Mouse (Mus musculus) brain, embryonic 14.5 days (tissue): ENCODE measurements around the gene Hbq1b. TPM values are rescaled to one million over a fixed set of nuclear protein-coding genes. Genes with fewer than 3 reads are reported as not detected.

ENCODE experiments used
- DNase-seq: peaks from one replicate; pipeline ENCODE4 v3.0.0-alpha.2; 2011; ENCODE audit warnings: low read depth
- CTCF ChIP-seq: fragments of 200-500 bp; IDR thresholded peaks from 2 replicates; pipeline ENCODE4 v1.5.1; 2012; ENCODE audit warnings: inconsistent platforms, mild to moderate bottlenecking, moderate library complexity, borderline replicate concordance; ENCODE audit not compliant: insufficient read depth, insufficient read length; ENCODE audit errors: extremely low read depth
- POLR2A ChIP-seq: fragments of 200-500 bp; IDR thresholded peaks from 2 replicates; pipeline ENCODE4 v1.6.1; 2012; ENCODE audit warnings: mild to moderate bottlenecking, inconsistent platforms, borderline replicate concordance; ENCODE audit not compliant: poor library complexity, insufficient read depth, insufficient read length, severe bottlenecking; ENCODE audit errors: extremely low read depth
- polyA plus RNA-seq: library from polyadenylated mRNA; depleted of rRNA; stranded (reverse); fragments of >200 nt; gene quantifications from 2 replicates; pipeline ENCODE4 v1.2.3, GENCODE M21; 2012

Gene Hbq1b
- polyA plus RNA-seq, 1 experiment: 1.4 TPM

- DNase-seq: no peak
- TF ChIP-seq CTCF: no peak
- no peak for TF ChIP-seq POLR2A
These were observed 35.6 kb upstream of the Hbq1b start for GRCm38 (mm10) chr11:32250880-32251763.

- no peak for TF ChIP-seq CTCF
- TF ChIP-seq POLR2A: no peak
- DNase-seq: no peak
These were observed 33.6 kb upstream of the Hbq1b start for GRCm38 (mm10) chr11:32253121-32253520.

GRCm38 (mm10) chr11:32256146-32256545, 30.6 kb upstream of the Hbq1b start:
- DNase-seq: no peak
- TF ChIP-seq POLR2A (no peak), CTCF (no peak)

GRCm38 (mm10) chr11:32256566-32256965, 30.2 kb upstream of the Hbq1b start:
- no peak for DNase-seq
- no peak for TF ChIP-seq POLR2A
- TF ChIP-seq CTCF: no peak

- DNase-seq: no peak
- TF ChIP-seq POLR2A (no peak), CTCF (no peak)
These were observed 23.9 kb upstream of the Hbq1b start for GRCm38 (mm10) chr11:32262674-32263415.

GRCm38 (mm10) chr11:32265117-32265738, 21.5 kb upstream of the Hbq1b start:
- DNase-seq: no peak
- TF ChIP-seq POLR2A (no peak), CTCF (no peak)

- TF ChIP-seq POLR2A (no peak), CTCF (no peak)
- no peak for DNase-seq
These were observed 20.6 kb upstream of the Hbq1b start for GRCm38 (mm10) chr11:32266194-32266593.

GRCm38 (mm10) chr11:32266776-32267175, 20.0 kb upstream of the Hbq1b start:
- no peak for DNase-seq
- TF ChIP-seq CTCF: no peak
- no peak for TF ChIP-seq POLR2A

GRCm38 (mm10) chr11:32267188-32267884, 19.4 kb upstream of the Hbq1b start, which contains the start of gene Nprl3:
Gene Nprl3 (minus strand): TSS chr11:32267707.
- DNase-seq: peak; percentile 98
- TF ChIP-seq CTCF: no peak
- TF ChIP-seq POLR2A: peak; percentile 94

- DNase-seq: peak; percentile 11
- TF ChIP-seq POLR2A (no peak), CTCF (no peak)
These were observed 18.8 kb upstream of the Hbq1b start for GRCm38 (mm10) chr11:32267964-32268363.

GRCm38 (mm10) chr11:32268952-32269351, 17.8 kb upstream of the Hbq1b start:
- no peak for DNase-seq
- TF ChIP-seq POLR2A (no peak), CTCF (no peak)

GRCm38 (mm10) chr11:32271178-32271577, 15.6 kb upstream of the Hbq1b start:
- no peak for TF ChIP-seq POLR2A
- TF ChIP-seq CTCF: no peak
- no peak for DNase-seq

GRCm38 (mm10) chr11:32276347-32276746, 10.4 kb upstream of the Hbq1b start, which contains the start of gene Hba-x:
Gene Hba-x (plus strand): TSS chr11:32276400.
- DNase-seq: no peak
- TF ChIP-seq POLR2A (no peak), CTCF (no peak)
